Mouse (Mus musculus) gastrocnemius, postnatal 36 days (tissue): ENCODE results near the gene Rbm43. TPM values are rescaled to one million over a fixed set of nuclear protein-coding genes. Genes with fewer than 3 reads are reported as not detected.
"Not testable (repeated sequence)": the region's sequence is repeated elsewhere in the genome, so short reads cannot be mapped to it uniquely, and the experiment has no call there.

Experiments used
- DNase-seq, 2 experiments: peaks; one replicate each; pipeline ENCODE4 v3.0.0; 2022
- intact Hi-C: fragments of 180-260 bp; cut with DNase I; formaldehyde crosslinking; loops from one replicate; pipeline ENCODE4 v1.15.1; 2025
- total RNA-seq, 2 experiments: library from RNA; stranded (reverse); gene quantifications; 2 replicates each; pipeline ENCODE4 v1.2.3; 2021

The Rbm43 gene
- total RNA-seq, 2 experiments from 2014 or later: 1.3 to 1.8 TPM

GRCm38 (mm10) chr2:51914944-51915680 is 19.9 kb downstream of the Rbm43 start:
- DNase-seq: peak in 1 of 2 experiments; percentile 57

GRCm38 (mm10) chr2:51914532-51914931 is 20.4 kb downstream of the Rbm43 start:
- DNase-seq: no peak
- intact Hi-C loops: loop anchor here (2.0 to 10.0 kb wide), 3 partner anchors 370 to 1608 kb away; no protein-coding TSS in a partner anchor

More at GRCm38 (mm10) chr2:51914944-51915680, 19.9 kb downstream of the Rbm43 start:
- intact Hi-C loops: loop anchor here (2.0 to 10.0 kb wide), 3 partner anchors 370 to 1608 kb away; no protein-coding TSS in a partner anchor

GRCm38 (mm10) chr2:51912740-51913139 is 22.2 kb downstream of the Rbm43 start:
- intact Hi-C loops: loop anchor here (10.0 kb wide), 2 partner anchors 368 to 1298 kb away; no protein-coding TSS in a partner anchor
- no peak for DNase-seq

- intact Hi-C loops: loop anchor here (10.0 kb wide), 2 partner anchors 367 to 1297 kb away; no protein-coding TSS in a partner anchor
- DNase-seq: no peak
Measured at GRCm38 (mm10) chr2:51911864-51912263, 23.1 kb downstream of the Rbm43 start.

- DNase-seq: no peak
- intact Hi-C loops: no loop called here
Measured at GRCm38 (mm10) chr2:51907538-51908110, 27.3 kb downstream of the Rbm43 start.

GRCm38 (mm10) chr2:51905637-51906036 is 29.3 kb downstream of the Rbm43 start:
- DNase-seq: no peak

GRCm38 (mm10) chr2:51892411-51892901 is 42.5 kb downstream of the Rbm43 start:
- intact Hi-C loops: no loop called here
- DNase-seq: no peak

More at GRCm38 (mm10) chr2:51905637-51906036, 29.3 kb downstream of the Rbm43 start:
- intact Hi-C loops: no loop called here

GRCm38 (mm10) chr2:51890961-51891360 is 44.0 kb downstream of the Rbm43 start:
- DNase-seq: no peak
- intact Hi-C loops: no loop called here

- intact Hi-C loops, DNase-seq: not testable (repeated sequence)
Measured at GRCm38 (mm10) chr2:51890139-51890538, 44.8 kb downstream of the Rbm43 start.

- no peak for DNase-seq
- intact Hi-C loops: no loop called here
Measured at GRCm38 (mm10) chr2:51880143-51880542, 54.8 kb downstream of the Rbm43 start.

Other genes starting within 250 kb of the Rbm43 start
- 1 to 10 TPM; 2.1 to 2.3 TPM for gene Nmi, start 38.3 kb upstream of the Rbm43 start, total RNA-seq
- gene Tnfaip6, start 102.8 kb upstream of the Rbm43 start, total RNA-seq: 1 to 10 TPM in 1 of 2 experiments, under 1 TPM in 1; 0.86 to 1.1 TPM
- 10 to 100 TPM in 1 of 2 experiments, 1 to 10 TPM in 1; 6.7 to 10.9 TPM for gene Rif1, start 137.7 kb upstream of the Rbm43 start, total RNA-seq